ENCODE assay signal across 8 mouse cellular contexts in the genomic region with DNA sequence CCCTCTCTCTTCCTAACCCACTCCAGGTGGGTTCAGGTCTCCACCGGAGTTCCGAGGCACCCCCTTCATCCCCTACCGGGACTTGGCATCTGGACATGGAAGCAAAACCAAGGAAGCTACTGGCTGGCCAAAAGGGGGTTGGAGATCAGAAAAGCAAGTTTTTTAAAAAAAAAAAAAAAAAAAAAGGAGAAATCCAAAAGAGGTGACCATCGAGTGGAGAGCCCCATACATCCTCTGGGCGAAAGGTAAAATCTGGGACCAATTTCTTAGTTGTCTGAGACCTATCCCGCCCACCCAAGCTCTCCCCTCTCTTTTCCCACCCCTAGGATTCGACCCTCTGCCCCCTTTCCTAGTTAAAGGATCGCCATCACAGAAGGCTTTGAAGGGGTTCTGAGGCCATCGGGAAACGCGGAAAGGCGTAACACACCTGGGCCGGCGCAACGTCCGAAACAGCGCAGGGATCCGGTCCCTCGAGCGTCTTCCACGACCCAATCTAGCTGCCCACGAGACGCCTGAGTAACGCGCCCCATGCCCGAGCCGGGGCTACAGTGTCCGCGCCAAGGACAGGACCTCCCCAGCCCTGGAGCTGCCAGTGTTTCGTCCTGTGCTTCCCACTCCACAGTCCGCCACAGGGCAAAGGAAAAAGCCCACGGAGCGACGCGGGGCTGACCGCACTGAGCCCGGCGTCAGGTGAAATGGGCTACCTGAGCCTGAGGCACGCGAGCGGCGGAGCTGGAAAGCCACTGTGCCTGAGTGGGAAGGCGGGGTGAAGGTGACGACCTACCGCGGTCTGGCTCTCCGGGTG. TPM values are rescaled to one million over a fixed set of nuclear protein-coding genes. Genes with fewer than 3 reads are reported as not detected.
DNase-seq lines count a peak whose midpoint lies in the region; ATAC-seq and TF ChIP-seq lines count a peak whose summit lies in the region.
"Not testable (repeated sequence)": the region's sequence is repeated elsewhere in the genome, so short reads cannot be mapped to it uniquely, and the experiment has no call there.

No protein-coding gene starts in this region.

- H3K79me2 ChIP-seq in liver, adult 2 months (ENCODE audit: control insufficient read depth, insufficient read depth, low read length) = not testable (repeated sequence)

- WGBS in heart, embryonic 12.5 days = 5% methylated on average over 25 of the region's 47 CpGs
- 2% methylated on average over 25 of the region's 47 CpGs for WGBS in liver, adult 2 months
- WGBS in neural tube, embryonic 14.5 days = 2% methylated on average over 21 of the region's 47 CpGs

- not testable (repeated sequence) for TF ChIP-seq POLR2A in liver, adult 2 months (IDR thresholded peaks at IDR 0.05; ENCODE audit: extremely low read depth, insufficient read depth, low read length)

- not testable (repeated sequence) for TF ChIP-seq CTCF in liver, adult 2 months (IDR thresholded peaks at IDR 0.05; ENCODE audit: low read depth, low read length)

- H3K36me3 ChIP-seq in heart, embryonic 12.5 days; liver, adult 2 months (ENCODE audit: control insufficient read depth, insufficient read depth, low read length); neural tube, embryonic 14.5 days (ENCODE audit: control insufficient read depth, insufficient read depth, low read length): not testable (repeated sequence)

- H3K27me3 ChIP-seq in heart, embryonic 12.5 days (replicated peaks); liver, adult 2 months (ENCODE audit: control insufficient read depth, insufficient read depth, low read length); neural tube, embryonic 14.5 days (ENCODE audit: control insufficient read depth, insufficient read depth, low read length): not testable (repeated sequence)

- peak; percentile 75 for ATAC-seq in erythroblast, adult 5-6 weeks (replicated peaks; ENCODE audit: low FRiP score, poor library complexity, severe bottlenecking)
- peak; percentile 63 for ATAC-seq in heart, embryonic 12.5 days (ENCODE audit: insufficient number of reproducible peaks, low FRiP score)
- ATAC-seq in inflammation-experienced regulatory T-cells, adult 6 months = peak; percentile 27
- ATAC-seq in megakaryocyte-erythroid progenitor cell, adult 5-6 weeks (replicated peaks; ENCODE audit: low FRiP score, low TSS enrichment, poor library complexity, severe bottlenecking) = peak; percentile 34
- ATAC-seq in neural tube, embryonic 14.5 days (ENCODE audit: low read depth) = peak; percentile 78

- peak; percentile 30 for DNase-seq in 3134 (ENCODE audit: extremely low read depth, insufficient read length, low spot score)
- DNase-seq in liver, adult 2 months (ENCODE audit: extremely low read depth, low read depth, low spot score) = not testable (repeated sequence)

- H3K9me3 ChIP-seq in heart, embryonic 12.5 days (replicated peaks); neural tube, embryonic 14.5 days (ENCODE audit: control insufficient read depth, low read length): not testable (repeated sequence)

- peak overlapping the region; percentile 48 for H3K4me3 ChIP-seq in brown adipose tissue, adult 24 weeks (ENCODE audit: insufficient read depth, low read depth, low read length)
- H3K4me3 ChIP-seq in heart, embryonic 12.5 days = peak overlapping the region; percentile 39
- H3K4me3 ChIP-seq in liver, adult 2 months (ENCODE audit: insufficient read depth, low read depth, low read length) = peak overlapping the region; percentile 66
- H3K4me3 ChIP-seq in neural tube, embryonic 14.5 days (ENCODE audit: low read depth, low read length) = peak overlapping the region; percentile 24; the same call in 1 of the 2 replicates

- not testable (repeated sequence) for H3K4me1 ChIP-seq in brown adipose tissue, adult 24 weeks (ENCODE audit: control insufficient read depth, insufficient read depth, insufficient read length, low read length); heart, embryonic 12.5 days (replicated peaks); liver, adult 2 months (ENCODE audit: control insufficient read depth, insufficient read depth, low read length); neural tube, embryonic 14.5 days (ENCODE audit: control insufficient read depth, insufficient read depth, low read length)

- H3K4me2 ChIP-seq in heart, embryonic 12.5 days = peak overlapping the region; percentile 67
- H3K4me2 ChIP-seq in neural tube, embryonic 14.5 days (ENCODE audit: low read depth, low read length) = peak overlapping the region; percentile 47

- H3K27ac ChIP-seq in brown adipose tissue, adult 24 weeks (replicated peaks; ENCODE audit: low read depth, low read length); heart, embryonic 12.5 days (ENCODE audit: poor library complexity, severe bottlenecking); liver, adult 2 months (replicated peaks; ENCODE audit: insufficient read depth, low read depth, low read length); neural tube, embryonic 14.5 days (ENCODE audit: low read depth, low read length): not testable (repeated sequence)

- H3K9ac ChIP-seq in heart, embryonic 12.5 days = 0 out of 2 replicates have a peak overlapping the region, but pooled peaks have one; percentile 17
- H3K9ac ChIP-seq in liver, adult 2 months (ENCODE audit: low read depth, low read length) = peak overlapping the region; percentile 77
- not testable (repeated sequence) for H3K9ac ChIP-seq in neural tube, embryonic 14.5 days (replicated peaks; ENCODE audit: low read depth, low read length)

RNA-seq across cellular contexts. Expression of a gene that starts 28.8 kb away (rescaled TPM):
- polyA plus RNA-seq in brown adipose tissue, adult 24 weeks (2012; ENCODE audit: insufficient read depth, insufficient read length, missing spikeins) = not detected in 2 replicates
- not detected in 2 replicates for total RNA-seq in erythroblast, adult 5-6 weeks (2015; ENCODE audit: low replicate concordance)
- total RNA-seq in erythroblast, adult 5-6 weeks (2017; ENCODE audit: low replicate concordance) = not detected in 2 replicates
- polyA plus RNA-seq in heart, embryonic 12.5 days (2016; fragmentation: Nextera tagmentation; extraction: Ambion mirVana) = 2.1 and 2.4 TPM in 2 replicates
- polyA plus RNA-seq in inflammation-experienced regulatory T-cells, adult 6 months (2017; shearing (Covaris generic)) = under 1 TPM in 1 of 3 experiments, not detected in 2; 0.11 TPM
- 7.6 and 9.2 TPM in 2 replicates for total RNA-seq in liver, adult 2 months (2014; rRNA removed)
- 7.3 and 7.4 TPM in 2 replicates for polyA plus RNA-seq in liver, adult 2 months (2012; rRNA removed)
- 0.30 and 0.42 TPM in 2 replicates for total RNA-seq in megakaryocyte-erythroid progenitor cell, adult 5-6 weeks (2014; fragmentation: Nextera tagmentation)
- not detected in 2 replicates for total RNA-seq in megakaryocyte-erythroid progenitor cell, adult 5-6 weeks (2017)
- polyA plus RNA-seq in neural tube, embryonic 14.5 days (2014; fragmentation: Nextera tagmentation; extraction: Ambion mirVana) = 8.9 and 11.6 TPM in 2 replicates

Comparison
In these comparisons a context has a peak if more than half of its experiments do, and no peak if none do; other contexts are left out.
1. ATAC-seq: peak in every context shown above with its lines; median percentile 78 in neural tube, embryonic 14.5 days; 75 in erythroblast, adult 5-6 weeks; 63 in heart, embryonic 12.5 days; 34 in megakaryocyte-erythroid progenitor cell, adult 5-6 weeks; 27 in inflammation-experienced regulatory T-cells, adult 6 months.